Mouse (Mus musculus) urinary bladder, postnatal 36 days (tissue): ENCODE measurements around the gene Serpina3b.

Experiments used
- DNase-seq, 2 experiments: peaks; one replicate each; pipeline ENCODE4 v3.0.0; 2022; ENCODE audit warnings: low spot score in 2 of 2, mixed read lengths in 1 of 2

Serpina3b gene

DNA sequence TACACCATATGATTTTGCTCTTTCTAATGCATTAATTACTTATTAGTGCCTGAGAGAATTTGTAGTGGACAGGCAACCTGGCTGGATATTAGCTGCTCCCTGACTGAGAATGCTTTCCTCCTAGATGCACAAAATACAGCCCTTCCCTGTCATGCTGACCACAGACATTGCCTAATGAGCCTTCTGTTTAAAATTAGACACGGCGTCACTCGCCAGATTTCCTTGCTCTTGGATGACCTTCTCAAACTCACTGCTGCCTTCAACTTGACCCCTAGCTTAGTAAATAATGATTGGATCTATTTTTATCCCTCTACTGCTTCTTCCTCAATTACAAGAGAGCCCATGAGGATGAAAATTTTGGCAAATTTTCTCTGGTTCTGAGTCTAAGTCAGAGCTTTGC, 47.0 kb downstream of the Serpina3b start:
- DNase-seq = peak in 1 of 2 experiments; percentile 23

DNA sequence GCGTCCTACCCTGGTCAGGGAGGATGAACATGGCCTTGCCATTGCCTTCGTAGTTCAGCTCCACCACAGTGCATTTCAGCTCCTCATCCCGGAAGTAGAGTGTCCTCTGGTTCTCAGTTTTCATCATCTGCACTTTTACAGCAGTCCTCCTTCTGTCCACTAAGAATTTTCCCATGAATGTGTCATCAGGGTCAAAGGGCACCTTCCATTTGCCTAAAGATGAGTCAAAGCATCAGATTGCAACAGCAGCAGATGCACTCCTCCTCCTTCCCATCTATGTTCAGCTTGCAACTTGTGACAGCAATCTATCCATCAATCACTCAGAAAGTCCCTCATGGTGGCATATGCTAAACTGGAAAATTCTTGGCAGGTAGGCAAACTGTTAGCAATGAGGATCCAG, 47.8 kb downstream of the Serpina3b start:
- no peak for DNase-seq

DNA sequence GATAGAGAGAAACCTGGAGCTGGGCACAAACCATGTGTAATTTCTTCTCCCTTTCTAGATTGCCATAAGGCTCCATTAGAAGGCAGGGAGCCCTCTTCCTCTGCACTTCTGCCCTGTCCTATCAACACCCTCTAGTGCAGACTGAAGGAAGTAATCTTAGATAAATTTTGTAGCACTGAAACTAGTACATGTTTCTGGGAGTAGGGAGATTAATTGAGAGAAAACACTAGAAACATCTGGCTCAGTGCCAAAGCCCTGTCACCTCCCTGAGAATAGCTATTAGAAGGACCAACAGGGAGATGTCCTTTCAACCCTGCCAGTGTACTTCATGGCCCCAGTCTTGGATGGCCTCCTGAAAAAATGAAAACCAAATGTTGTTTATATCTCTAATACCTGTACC, 50.8 kb downstream of the Serpina3b start:
- no peak for DNase-seq

DNA sequence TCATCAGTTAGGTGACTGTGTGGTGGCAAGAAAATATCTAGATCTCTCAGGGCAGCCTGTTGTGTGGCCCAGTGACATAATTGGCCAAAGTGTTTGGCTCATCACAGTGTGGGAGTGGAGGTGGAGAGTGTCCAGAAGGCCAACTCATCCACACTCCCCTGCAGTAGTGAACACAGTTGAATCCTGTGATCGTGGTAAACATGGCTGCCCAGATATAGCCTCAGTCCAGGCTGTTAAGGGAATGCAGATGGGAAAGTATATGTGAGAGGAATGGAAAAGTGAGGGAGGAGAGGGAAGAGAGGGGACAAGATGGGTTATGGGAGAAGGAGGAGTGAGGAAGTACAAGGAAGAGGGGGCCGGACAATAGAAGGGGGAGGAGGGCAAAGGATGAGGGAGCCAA, 51.2 kb downstream of the Serpina3b start:
- DNase-seq = no peak

DNA sequence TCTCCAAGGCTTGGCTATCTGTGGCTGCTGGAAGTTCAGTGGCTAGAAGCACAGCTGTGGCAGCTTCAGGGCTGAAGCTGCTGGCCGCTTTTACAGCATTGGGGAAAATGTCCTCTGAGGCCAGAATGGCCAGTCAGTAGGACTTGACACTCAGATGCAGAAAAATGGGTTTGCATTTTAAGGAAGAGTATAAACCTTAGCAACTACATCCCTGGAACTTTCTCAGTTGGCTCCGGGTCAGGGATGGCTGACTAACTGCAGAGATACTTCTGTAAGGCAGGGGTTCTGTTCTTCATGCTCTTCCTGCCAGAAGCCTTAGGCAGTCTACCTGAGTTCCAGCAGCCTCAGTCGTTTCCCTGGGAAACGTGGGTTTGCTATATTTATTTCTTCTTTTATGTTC, 57.2 kb downstream of the Serpina3b start:
- no peak for DNase-seq

DNA sequence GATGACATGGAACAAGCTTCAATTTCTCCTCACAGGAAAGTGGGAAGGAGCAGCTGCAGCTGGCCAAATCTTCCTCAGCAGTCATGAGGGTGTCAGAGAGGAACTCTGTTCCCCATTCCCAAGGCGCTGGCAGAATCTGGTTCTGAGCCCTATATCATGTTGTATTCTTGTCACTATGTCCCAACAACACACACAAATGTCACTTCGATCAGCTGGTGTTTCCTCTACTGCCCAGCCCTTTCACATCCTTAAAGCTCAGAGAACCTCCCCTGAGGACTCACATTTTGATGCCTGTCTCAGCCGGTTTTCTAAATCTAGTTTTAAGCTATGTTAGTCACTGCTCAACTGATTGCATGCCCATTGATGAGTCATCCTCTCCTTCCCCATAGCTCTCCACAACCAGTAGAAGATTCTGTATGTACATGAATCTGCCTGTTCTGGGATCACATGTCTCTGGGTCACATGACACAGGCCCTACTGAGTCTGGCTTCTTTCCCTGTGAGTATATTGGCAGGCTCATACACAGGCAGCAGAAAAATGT, 58.3 kb downstream of the Serpina3b start:
- DNase-seq = peak; percentile 6 to 7
